Mouse (Mus musculus): ENCODE results near the gene Taldo1.

DNA sequence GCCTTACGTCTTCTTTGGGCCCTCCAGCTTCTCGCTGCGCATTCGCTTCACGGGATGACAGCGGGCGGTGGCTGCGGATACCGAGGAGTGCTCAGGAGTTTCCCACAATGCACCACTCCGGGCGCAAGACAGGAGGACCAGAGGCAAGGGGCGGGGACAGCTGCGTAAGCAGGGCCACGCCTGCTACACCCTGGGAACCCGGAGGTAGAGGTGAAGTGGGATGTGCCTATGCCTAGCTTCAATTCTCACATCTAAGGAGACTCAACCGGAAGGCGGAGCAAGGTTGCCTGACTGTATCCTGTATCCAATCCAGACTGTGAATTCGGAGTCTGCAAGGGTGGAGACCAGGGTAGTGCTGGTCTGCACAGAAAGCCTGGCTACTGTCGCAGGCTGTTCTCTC is 37.3 kb downstream of the Taldo1 start, which contains the start of gene Cend1:
- TF ChIP-seq CTCF (IDR thresholded peaks at IDR 0.05; ENCODE audit: low read depth, low read length) (no peak), EP300 (IDR thresholded peaks at IDR 0.05; ENCODE audit: insufficient read depth, low read depth, low read length) (0 out of 2 replicates have a peak, but pooled peaks have one; percentile 12)
